Mouse (Mus musculus) embryo, embryonic 10.5 days (tissue): ENCODE measurements around the gene Ldb3.

Experiments used
- DNase-seq: peaks from one replicate; pipeline ENCODE4 v3.0.0-alpha.2; 2015; ENCODE audit warnings: low spot score

The Ldb3 gene

DNA sequence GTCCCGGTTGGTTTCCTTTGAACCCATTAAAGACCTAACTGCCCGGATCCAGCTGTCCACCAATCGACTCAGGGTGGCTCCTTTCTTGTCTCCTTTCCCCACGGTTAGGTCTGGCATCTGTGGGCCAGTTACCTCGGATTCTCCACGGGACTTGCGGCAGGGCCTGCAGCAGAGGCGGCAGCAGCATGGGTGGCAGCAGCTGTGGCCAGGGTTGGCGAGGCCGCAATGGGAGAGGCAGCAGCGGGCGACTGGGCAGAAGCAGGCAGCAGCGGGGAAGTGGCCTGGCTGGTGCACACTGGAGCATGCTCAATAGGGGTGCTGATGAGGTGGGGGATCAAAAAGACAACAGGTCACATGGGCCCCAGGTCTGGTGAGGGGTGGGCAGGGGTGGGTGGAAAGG lies 33.3 kb downstream of the Ldb3 start:
- no peak for DNase-seq

GRCm38 (mm10) chr14:34554047-34554446 lies 34.4 kb downstream of the Ldb3 start:
- DNase-seq: no peak

GRCm38 (mm10) chr14:34553470-34553869 lies 35.0 kb downstream of the Ldb3 start:
- no peak for DNase-seq

DNA sequence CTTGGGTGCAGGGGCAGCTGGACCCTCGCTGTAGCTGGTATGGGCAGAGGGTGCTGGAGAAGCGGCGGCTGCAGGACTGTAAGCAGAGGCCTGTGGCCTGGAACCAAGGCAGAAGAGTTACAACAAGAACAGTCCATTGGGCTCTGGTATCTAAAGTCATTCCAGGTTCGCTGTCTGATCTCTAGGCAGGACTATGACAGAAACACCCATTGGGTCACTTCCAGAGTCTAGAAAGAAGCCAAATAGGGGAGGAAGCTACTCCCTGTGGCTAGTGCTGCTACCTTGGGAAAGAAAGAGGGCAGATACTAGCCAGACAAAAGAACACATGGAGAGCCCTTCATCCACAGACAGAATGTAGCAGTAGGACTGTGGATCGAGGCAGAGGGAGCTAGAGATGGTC lies 36.3 kb downstream of the Ldb3 start:
- DNase-seq: no peak

DNA sequence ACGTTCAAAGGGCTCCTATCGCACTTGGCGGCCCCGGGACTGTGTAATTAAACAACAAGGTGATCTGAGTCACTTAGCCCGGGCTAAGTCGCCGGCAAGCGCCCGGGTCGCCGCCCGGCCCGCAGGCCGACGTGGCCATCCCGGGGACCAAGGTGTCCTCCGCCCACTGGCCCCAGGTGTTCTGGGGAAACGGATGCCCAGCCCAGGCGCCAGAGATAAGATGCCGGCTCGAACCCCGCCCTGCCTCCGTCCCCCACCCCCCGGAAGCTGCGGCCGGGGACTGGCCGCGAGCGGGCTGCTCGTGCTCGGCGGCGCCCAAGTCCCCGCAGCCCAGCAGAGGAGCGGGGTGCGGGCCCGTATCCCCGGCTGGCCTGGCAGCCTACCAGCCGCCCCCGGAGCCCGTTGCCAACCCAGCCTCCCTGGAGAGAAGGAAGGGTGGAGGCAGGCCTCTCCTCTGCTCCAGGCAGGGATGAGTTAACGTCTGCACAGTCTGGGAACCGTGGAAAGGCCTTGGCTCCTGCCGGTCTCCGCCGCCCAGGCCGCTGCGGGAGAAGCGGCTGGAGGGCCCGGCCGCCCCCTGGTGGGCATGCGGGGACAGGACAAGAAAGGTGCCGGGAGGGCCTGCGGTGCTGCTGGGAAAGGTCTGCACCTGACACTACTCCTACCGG lies 39.3 kb downstream of the Ldb3 start:
- peak; percentile 92 for DNase-seq

- DNase-seq: peak; percentile 78
Measured at GRCm38 (mm10) chr14:34548391-34549001, 40.0 kb downstream of the Ldb3 start.

DNA sequence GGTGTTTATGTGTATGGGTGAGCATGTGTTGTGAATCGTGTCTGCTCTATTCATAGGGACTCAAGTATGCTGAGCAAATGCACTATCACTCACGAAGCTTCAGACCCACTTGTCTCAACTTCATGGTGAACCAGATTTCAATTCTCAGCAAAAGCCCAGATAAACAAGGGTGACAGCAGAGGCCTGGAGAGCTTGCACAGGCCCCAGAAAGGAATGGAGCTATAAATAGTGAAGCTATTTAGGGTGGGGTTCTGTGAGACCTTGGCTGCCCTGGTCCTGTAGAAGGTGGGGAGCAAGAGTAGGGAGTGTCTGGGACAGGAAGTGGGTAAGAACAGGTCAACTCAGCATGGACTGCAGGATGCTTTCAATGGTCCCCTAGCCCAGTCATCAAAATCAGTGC lies 43.9 kb downstream of the Ldb3 start:
- no peak for DNase-seq

DNA sequence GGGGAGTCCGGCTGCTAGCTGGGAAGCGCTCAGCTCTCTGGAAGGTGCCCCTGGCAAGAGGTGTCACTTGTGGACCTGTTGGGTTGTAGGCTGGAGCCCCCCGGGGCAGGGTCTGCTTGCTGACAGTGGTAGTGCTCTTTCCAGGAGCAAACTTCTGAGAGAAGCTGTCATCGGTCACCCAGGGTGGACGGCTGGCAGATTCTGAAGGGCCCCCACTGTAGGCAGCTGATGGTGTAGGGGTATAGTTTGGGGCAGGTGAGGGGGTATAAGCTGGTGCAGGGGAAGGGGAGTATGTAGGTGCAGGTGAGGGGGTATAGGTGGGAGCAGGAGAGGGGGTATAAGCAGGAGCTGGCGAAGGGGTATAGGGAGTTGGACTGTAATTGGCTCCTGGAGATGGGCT lies 44.5 kb downstream of the Ldb3 start:
- DNase-seq: no peak

DNA sequence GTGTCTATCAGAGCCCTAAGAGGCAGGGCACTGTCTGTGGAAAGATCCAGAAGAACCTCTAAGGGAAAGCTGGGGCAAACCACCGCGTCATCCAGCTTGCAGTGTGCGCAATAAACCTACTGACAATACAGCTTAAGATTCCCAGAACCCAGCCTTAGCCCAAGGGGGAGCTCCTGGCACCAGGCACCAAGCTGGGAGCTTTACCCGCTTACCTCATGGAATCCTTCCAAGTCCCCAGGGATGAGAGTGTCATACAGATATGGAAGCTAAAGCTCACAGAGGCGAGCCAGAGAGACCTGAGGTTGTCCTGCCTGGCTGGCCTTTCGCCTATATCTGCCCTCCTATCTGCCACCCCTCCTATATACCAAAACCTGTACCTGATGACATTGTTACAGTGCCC lies 44.9 kb downstream of the Ldb3 start:
- DNase-seq: no peak

DNA sequence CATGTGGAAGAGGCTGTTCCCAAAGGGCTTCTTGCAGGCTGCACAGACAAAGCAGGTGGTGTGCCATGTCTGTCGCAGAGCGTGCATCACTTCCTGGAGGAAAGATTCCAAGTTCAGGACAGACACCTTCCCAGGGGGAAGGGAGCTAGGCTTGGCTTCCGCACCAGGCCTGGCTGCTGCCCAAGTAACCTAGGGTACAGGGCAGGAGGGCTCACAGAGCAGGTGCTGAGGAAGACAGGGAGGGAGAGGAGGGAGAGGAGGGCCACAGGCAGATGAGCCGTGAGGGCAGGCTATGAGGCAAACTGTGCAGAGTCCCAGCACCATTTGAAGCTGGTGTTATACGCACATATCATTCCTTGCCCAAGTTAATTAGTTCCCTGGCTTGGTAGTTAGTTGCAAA lies 46.6 kb downstream of the Ldb3 start:
- no peak for DNase-seq

GRCm38 (mm10) chr14:34540685-34541162 lies 47.8 kb downstream of the Ldb3 start:
- peak; percentile 47 for DNase-seq

DNA sequence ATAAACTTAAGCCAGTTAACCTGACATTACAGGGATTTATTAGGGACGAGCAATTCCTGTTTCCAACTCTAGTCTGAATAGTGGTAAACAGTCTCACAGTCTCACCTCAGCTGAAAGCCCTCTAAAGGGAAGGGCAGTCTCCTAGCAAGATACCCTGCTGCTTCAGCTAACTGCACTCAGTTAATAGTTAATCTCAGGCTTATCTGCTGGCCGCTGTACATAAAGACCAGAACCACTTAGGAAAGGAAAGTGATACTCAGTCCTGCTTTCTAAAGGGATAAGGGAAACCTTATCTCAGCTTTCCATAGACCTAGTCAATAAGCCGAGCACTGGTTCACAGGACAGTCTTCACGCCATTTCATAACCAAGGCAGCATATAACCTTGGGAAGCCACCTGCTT lies 52.6 kb downstream of the Ldb3 start:
- DNase-seq: no peak

DNA sequence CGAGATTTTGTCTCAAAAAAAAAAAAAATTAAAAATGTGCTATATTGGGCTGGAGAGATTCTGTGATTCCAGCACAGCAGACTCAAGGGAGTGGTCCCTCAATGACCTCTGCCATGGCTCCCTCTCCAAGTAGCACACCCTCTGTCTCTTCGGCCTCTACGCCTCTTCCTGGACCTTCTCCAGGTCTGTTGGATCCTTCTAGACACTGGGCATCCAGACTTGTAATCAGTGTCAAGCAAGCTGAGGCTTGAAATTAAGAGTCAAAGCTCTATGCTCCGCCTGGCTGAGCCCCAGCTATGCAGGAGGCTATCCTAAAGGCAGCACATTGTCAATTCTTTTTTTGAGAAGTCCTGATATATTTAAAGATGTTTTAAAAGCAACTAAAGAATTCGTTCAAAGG lies 54.9 kb downstream of the Ldb3 start:
- DNase-seq: no peak

DNA sequence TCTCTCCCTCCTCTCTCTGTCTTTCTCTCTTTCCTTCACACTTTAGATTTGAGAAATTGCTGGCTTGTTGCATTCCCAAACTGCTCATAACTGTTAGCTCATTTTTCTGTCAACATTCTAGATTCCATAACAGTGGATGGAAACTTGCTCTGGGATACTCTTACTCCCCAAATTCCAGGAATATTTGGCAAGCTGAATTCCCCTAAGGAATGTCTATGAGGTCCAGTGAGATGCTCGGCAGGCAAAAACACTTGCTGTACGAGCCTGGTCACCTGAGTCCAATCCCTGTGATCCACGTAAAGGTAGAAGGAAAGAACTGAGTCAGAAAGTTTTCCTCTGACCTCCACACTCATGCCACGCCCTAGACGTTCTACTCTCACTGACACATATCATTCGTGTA lies 55.9 kb downstream of the Ldb3 start:
- DNase-seq: no peak

DNA sequence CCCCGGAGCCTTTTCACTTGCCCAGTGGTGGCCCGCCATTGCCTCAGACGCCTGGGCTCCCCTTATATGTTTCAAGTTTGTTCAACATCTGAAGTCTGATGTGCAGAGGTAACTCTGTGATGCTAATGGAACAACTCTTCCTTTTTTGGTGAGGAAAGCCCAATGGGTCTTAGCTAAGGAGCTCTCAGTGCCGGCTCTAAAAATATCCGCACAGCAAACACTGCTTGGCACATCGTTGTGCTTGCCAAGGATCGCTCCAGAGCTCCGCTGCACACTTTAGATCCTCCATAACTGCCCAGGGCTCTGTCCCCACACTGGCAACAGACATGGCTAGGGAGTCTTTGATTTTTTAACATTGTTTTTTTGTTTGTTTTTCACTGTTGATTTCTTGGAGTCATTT lies 59.7 kb downstream of the Ldb3 start:
- no peak for DNase-seq

- no peak for DNase-seq
Measured at GRCm38 (mm10) chr14:34522701-34523100, 65.8 kb downstream of the Ldb3 start, which contains the start of gene 9230112D13Rik. Gene 9230112D13Rik, minus strand, starts transcription at chr14:34522801.

- DNase-seq: no peak
Measured at GRCm38 (mm10) chr14:34517959-34518544, 70.4 kb downstream of the Ldb3 start.

GRCm38 (mm10) chr14:34516960-34517577 lies 71.4 kb downstream of the Ldb3 start:
- no peak for DNase-seq

GRCm38 (mm10) chr14:34515860-34516259 lies 72.6 kb downstream of the Ldb3 start:
- DNase-seq: no peak

GRCm38 (mm10) chr14:34514120-34514519 lies 74.4 kb downstream of the Ldb3 start:
- DNase-seq: no peak

DNA sequence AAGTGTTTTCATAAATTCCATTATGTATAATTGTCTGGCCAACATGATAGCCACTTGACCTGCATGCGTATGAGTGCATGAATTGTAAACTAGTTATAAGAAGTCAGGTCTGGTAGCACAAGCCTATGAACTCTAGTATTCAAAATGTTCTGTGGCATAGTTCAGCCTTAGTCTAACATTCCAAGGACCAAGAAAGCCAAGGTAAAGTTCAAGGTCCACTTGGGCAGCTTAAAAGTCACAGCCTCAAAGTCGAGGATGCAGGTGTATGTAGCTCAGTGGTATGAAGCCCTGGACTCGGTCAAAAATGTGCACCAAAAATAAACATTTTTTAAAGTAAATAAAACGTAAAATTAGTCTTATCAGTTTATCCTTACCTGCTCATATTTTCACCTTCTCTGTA lies 75.9 kb downstream of the Ldb3 start:
- DNase-seq: no peak

- peak; percentile 12 for DNase-seq
Measured at GRCm38 (mm10) chr14:34511901-34512300, 76.6 kb downstream of the Ldb3 start.

- no peak for DNase-seq
Measured at GRCm38 (mm10) chr14:34508842-34509439, 79.5 kb downstream of the Ldb3 start.
